ENCODE assay signal across 22 mouse cellular contexts in the genomic region with DNA sequence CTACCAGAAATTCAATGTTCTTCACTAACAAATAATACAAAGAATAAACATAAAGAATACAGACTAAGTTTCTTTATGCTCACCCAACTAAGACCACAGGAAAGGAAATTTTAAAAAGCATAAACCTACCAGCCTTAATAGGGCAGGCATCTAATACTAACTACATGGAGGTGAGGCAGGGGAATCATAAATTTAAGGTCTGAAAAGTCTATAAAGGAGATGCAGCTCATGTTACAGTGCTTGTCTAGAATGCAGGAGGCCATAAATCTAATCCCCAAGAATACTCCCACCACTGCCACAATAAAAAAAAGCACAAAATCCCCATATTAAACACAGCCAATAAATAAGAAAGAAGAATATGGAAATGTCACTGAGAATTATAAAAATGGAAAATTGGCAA.
"Had no signal": no experiment of that assay in that cellular context is flagged by ENCODE, and none has a peak within 500 bp of the region (broad histone marks: within the 10 kb centered on the region; RNA-seq: fewer than 3 reads in every experiment).

No protein-coding gene starts in this region.

- H3K4me3 ChIP-seq: lung, embryonic 15.5 days; megakaryocyte, embryonic 14.5 days; midbrain, embryonic 10.5 days; midbrain, embryonic 12.5 days; myocyte; neural tube, embryonic 13.5 days; neural tube, embryonic 15.5 days had no signal

- H3K4me2 ChIP-seq: lung, embryonic 15.5 days; midbrain, embryonic 12.5 days; neural tube, embryonic 13.5 days; neural tube, embryonic 15.5 days had no signal

- DNase-seq: lung, adult 2 months; lung, postnatal 14 days; lung, postnatal 36 days; midbrain, embryonic 14.5 days; retina, postnatal 1 day; right cerebral cortex, adult 18-20 months; right cerebral cortex, postnatal 25 days; right cerebral cortex, postnatal 4 days; spleen, adult 18-20 months; thymus, adult 18-20 months; thymus, postnatal 14 days; thymus, postnatal 36 days had no signal

- H3K27me3 ChIP-seq: lung, embryonic 15.5 days; megakaryocyte, embryonic 14.5 days; midbrain, embryonic 12.5 days; neural tube, embryonic 13.5 days; neural tube, embryonic 15.5 days had no signal

- H3K27ac ChIP-seq: lung, embryonic 15.5 days; macrophage; midbrain, embryonic 10.5 days; midbrain, embryonic 12.5 days; neural tube, embryonic 13.5 days; neural tube, embryonic 15.5 days had no signal

- H3K9me3 ChIP-seq: lung, embryonic 15.5 days; megakaryocyte, embryonic 14.5 days; midbrain, embryonic 10.5 days; midbrain, embryonic 12.5 days; neural tube, embryonic 13.5 days; neural tube, embryonic 15.5 days had no signal

- ATAC-seq: lung, postnatal 0 days; midbrain, embryonic 16.5 days had no signal

- H3K9ac ChIP-seq: lung, embryonic 15.5 days; midbrain, embryonic 12.5 days; neural tube, embryonic 13.5 days; neural tube, embryonic 15.5 days had no signal
